Mouse (Mus musculus) liver, embryonic 11.5 days (tissue): ENCODE results near the gene Snrnp40. TPM values are rescaled to one million over a fixed set of nuclear protein-coding genes. Genes with fewer than 3 reads are reported as not detected.

Experiments used
- ATAC-seq: fragments of 200-750 bp; cut with Nextera tagmentation; replicated peaks from 2 replicates; pipeline ENCODE4 v1.8.0; 2017; ENCODE audit warnings: moderate number of reproducible peaks, mild to moderate bottlenecking, moderate TSS enrichment, moderate library complexity; ENCODE audit not compliant: low FRiP score
- DNase-seq: peaks from one replicate; pipeline ENCODE4 v3.0.0-alpha.2; 2017; ENCODE audit warnings: low spot score
- H3K27ac ChIP-seq: fragments of 300-500 bp; sonication (generic); 2 replicates; pipeline ENCODE4 v1.5.1; 2014; ENCODE audit warnings: mild to moderate bottlenecking, low read depth, low read length, control low read depth
- H3K27me3 ChIP-seq: fragments of 300-500 bp; sonication (generic); replicated peaks from 2 replicates; pipeline ENCODE4 v1.6.1; 2014; ENCODE audit warnings: low read length, mixed read lengths; ENCODE audit not compliant: control insufficient read depth, insufficient read depth
- H3K36me3 ChIP-seq: fragments of 300-500 bp; sonication (generic); 2 replicates; pipeline ENCODE4 v1.6.1; 2014; ENCODE audit warnings: mild to moderate bottlenecking, low read length, moderate library complexity, mixed read lengths; ENCODE audit not compliant: control insufficient read depth, insufficient read depth
- H3K4me1 ChIP-seq: fragments of 300-500 bp; sonication (generic); replicated peaks from 2 replicates; pipeline ENCODE4 v1.6.1; 2014; ENCODE audit warnings: low read length, mixed read lengths; ENCODE audit not compliant: control insufficient read depth, insufficient read depth
- H3K4me2 ChIP-seq: fragments of 300-500 bp; sonication (generic); 2 replicates; pipeline ENCODE4 v1.6.1; 2014; ENCODE audit warnings: mild to moderate bottlenecking, control low read depth, moderate library complexity
- H3K4me3 ChIP-seq: fragments of 300-500 bp; sonication (generic); 2 replicates; pipeline ENCODE4 v1.5.1; 2014; ENCODE audit warnings: low read depth, low read length, control low read depth
- H3K9ac ChIP-seq: fragments of 300-500 bp; sonication (generic); 2 replicates; pipeline ENCODE4 v1.6.1; 2014; ENCODE audit warnings: low read depth, low read length, control low read depth
- H3K9me3 ChIP-seq: fragments of 300-500 bp; sonication (generic); 2 replicates; pipeline ENCODE4 v1.6.1; 2016; ENCODE audit warnings: low read length, inconsistent platforms, mixed read lengths; ENCODE audit not compliant: control insufficient read depth
- WGBS: fragments of 180-500 bp; shearing (Covaris S2); extraction: QIAGEN DNeasy Blood & Tissue Kit; methylation state at CpG from one replicate; pipeline ENCODE4 v1.1.7; 2014; 5-methylcytosine and 5-hydroxymethylcytosine counted together
- polyA plus RNA-seq: library from polyadenylated mRNA; unstranded; fragments of >200 nt; fragmentation: Nextera tagmentation; extraction: Ambion mirVana; gene quantifications from 2 replicates; pipeline ENCODE4 v1.2.1, GENCODE M21; 2014

The Snrnp40 gene
- polyA plus RNA-seq, 1 experiment from 2014 or later = 151 TPM

DNA sequence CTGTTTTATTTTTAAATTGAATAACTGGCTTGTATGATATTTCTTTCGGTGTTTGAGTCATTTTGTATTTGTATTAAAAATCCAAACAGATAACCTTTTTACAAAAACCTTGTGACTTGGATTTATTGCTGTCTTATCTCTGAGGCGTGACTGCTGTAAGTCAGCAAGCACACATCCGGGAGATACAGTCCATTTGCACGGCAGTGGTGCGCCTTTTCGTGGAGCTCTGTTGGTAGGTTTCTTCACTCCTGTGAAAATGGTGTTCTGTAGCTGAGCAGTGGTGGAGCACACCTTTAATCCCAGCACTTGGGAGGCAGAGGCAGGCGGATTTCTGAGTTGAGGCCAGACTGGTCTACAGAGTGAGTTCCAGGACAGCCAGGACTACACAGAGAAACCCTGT lies 30.0 kb downstream of the Snrnp40 start:
- 81% methylated on average over 7 of the region's 7 CpGs for WGBS
- H3K27ac ChIP-seq = no peak overlapping the region
- H3K36me3 ChIP-seq = peaks cover 30% of the 10 kb centered on the region
- H3K9ac ChIP-seq = no peak overlapping the region
- H3K4me2 ChIP-seq = no peak overlapping the region
- no peak overlapping the region for H3K4me3 ChIP-seq
- no peaks in the 10 kb centered on the region for H3K4me1 ChIP-seq
- H3K9me3 ChIP-seq = no peaks in the 10 kb centered on the region
- H3K27me3 ChIP-seq = no peaks in the 10 kb centered on the region
- ATAC-seq (no peak), DNase-seq (no peak)

DNA sequence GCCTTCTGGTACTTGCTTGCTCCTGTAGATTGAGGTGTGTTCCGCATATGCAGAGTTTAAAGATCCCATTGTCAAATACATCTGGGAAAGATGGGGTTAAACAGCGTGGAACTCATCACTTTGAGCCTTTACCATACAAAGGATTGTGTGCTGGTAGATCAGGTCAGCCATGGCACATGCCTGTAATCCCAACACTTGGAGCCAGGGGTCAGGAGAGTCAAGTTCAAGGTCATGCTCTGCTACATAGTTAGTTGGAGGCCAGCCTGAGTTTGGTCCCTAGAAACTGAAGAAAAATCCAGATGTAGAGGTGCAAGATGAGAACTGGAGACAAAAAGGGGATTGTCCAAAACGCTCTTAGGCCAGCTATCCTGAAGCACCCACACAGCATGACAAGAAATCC lies 31.3 kb downstream of the Snrnp40 start:
- Histone ChIP-seq H3K4me2 (no peak overlapping the region), H3K36me3 (peaks cover 25% of the 10 kb centered on the region), H3K9ac (no peak overlapping the region), H3K27me3 (no peaks in the 10 kb centered on the region), H3K27ac (no peak overlapping the region), H3K9me3 (no peaks in the 10 kb centered on the region), H3K4me3 (no peak overlapping the region), H3K4me1 (no peaks in the 10 kb centered on the region)
- no peak for DNase-seq
- ATAC-seq = no peak
- 72% methylated on average over 3 of the region's 3 CpGs for WGBS

Other genes with a start within 250 kb of the Snrnp40 start
- 0.12 and 0.30 TPM in 2 replicates for gene Hcrtr1, start 220.8 kb upstream of the Snrnp40 start, polyA plus RNA-seq
- gene Tinagl1, start 185.0 kb upstream of the Snrnp40 start, polyA plus RNA-seq = 15.3 and 16.1 TPM in 2 replicates
- gene Gm853, start 137.7 kb upstream of the Snrnp40 start, polyA plus RNA-seq = not detected in 2 replicates
- 6.1 and 6.8 TPM in 2 replicates for gene Serinc2, start 80.9 kb upstream of the Snrnp40 start, polyA plus RNA-seq
- 5.0 and 6.4 TPM in 2 replicates for gene Fabp3, start 51.5 kb upstream of the Snrnp40 start, polyA plus RNA-seq
- not detected in 2 replicates for gene Gm10570, start 51.5 kb upstream of the Snrnp40 start, polyA plus RNA-seq
- gene Zcchc17, start 189 bp upstream of the Snrnp40 start, polyA plus RNA-seq = 65.0 and 70.5 TPM in 2 replicates
- gene Nkain1, start 214.0 kb downstream of the Snrnp40 start, polyA plus RNA-seq = 1.3 and 1.8 TPM in 2 replicates